Mouse (Mus musculus) left cerebral cortex, adult 8-10 months (tissue): ENCODE data around the gene Gm8857. TPM values are rescaled to one million over a fixed set of nuclear protein-coding genes. Genes with fewer than 3 reads are reported as not detected.
"Not testable (repeated sequence)": the region's sequence is repeated elsewhere in the genome, so short reads cannot be mapped to it uniquely, and the experiment has no call there.

Experiments used
- DNase-seq, 2 experiments: peaks; one replicate each; pipeline ENCODE4 v3.0.0; 2022; ENCODE audit warnings: low spot score in 2 of 2
- total RNA-seq, 4 experiments: library from RNA; stranded (reverse); gene quantifications; 2 replicates each; pipeline ENCODE4 v1.2.4; 2022

Gene Gm8857
- total RNA-seq, result not detected

DNA sequence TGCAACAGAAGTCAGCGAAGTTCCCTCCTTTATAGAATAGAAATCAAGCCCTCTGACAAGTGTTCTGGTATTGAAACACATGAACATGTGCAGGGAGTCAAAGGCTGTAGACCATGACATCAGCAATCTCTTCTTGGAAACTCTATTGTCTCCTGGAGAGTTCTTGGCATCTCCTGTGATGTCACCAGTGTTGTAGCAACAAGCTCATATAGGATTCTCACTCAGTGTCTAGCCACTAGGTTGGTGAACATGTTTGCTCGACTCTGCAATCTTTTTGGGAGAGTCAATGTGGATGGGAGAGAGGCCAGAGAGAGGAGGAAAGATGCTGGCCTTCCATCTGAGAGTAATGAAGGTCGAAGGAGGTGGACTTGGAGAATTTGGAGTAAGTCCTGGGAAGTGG is at the start of gene Gm8857, which contains the start of gene Gm8871:
Gene Gm8857 (plus strand): TSS at position 303 of the 400 bp plus-strand sequence.
Gene Gm8871 (plus strand): TSS at position 301 of the 400 bp plus-strand sequence.
- not testable (repeated sequence) for DNase-seq

DNA sequence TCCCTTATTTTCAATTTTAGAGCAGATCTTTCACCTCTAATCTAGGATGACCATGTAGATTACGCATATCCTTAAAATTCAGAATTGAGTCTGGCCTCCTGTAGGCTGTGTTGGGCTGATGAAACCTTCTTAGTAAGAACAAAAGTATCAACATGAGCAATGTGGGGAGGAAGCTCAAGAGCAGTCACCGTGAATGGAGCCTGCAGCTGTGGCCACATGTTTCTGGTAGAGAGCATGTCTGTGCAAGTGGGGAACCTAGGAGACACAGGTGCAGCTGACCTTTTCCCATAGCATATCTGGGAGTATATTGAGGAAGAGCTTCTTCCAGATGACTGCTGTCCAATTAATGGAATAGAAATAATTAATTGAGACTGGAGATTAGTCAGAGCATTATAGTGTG is 5.9 kb downstream of the Gm8857 start:
- not testable (repeated sequence) for DNase-seq

DNA sequence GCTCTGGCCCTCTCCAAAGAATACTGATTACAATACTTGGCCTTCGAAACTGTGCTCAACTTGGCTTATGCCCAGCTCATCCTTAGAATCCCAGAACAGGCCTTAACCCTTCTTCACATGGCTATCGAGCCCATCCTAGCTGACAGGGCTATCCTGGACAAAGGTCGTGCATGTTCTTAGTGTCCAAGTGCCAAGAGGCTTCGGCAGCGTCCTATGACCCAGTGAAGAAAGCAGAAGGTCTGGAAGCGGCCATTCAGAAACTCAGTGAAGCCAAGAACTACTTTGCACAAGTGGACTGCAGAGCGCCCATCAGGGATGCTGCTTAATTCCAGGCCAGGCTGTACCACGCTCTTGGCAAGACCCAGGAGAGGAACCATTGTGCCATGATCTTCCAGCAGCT is 10.4 kb downstream of the Gm8857 start:
- DNase-seq, result not testable (repeated sequence)

Other genes starting within 250 kb of the Gm8857 start
- gene Gm8871, start within 50 bp of the Gm8857 start, total RNA-seq, result not detected
- gene Gm8879, start 179.8 kb downstream of the Gm8857 start, total RNA-seq, result not detected
- not detected for gene Gm5861, start 235.3 kb downstream of the Gm8857 start, total RNA-seq